Mouse (Mus musculus): Measurements from ENCODE around the gene Ooep. TPM values are rescaled to one million over a fixed set of nuclear protein-coding genes. Genes with fewer than 3 reads are reported as not detected.
"Not testable (repeated sequence)": the region's sequence is repeated elsewhere in the genome, so short reads cannot be mapped to it uniquely, and the experiment has no call there.

Ooep gene
- polyA plus RNA-seq, 1 experiment from 2014 or later = 3.8 TPM

- H3K36me3 ChIP-seq = no peaks in the 10 kb centered on the region
- WGBS = 69% methylated on average over 3 of the region's 3 CpGs
- H3K4me3 ChIP-seq = no peak overlapping the region
- H3K9me3 ChIP-seq = no peaks in the 10 kb centered on the region
- no peak overlapping the region for H3K4me2 ChIP-seq (replicated peaks)
- H3K4me1 ChIP-seq = no peaks in the 10 kb centered on the region
- no peak overlapping the region for H3K27ac ChIP-seq
- no peak for ATAC-seq (ENCODE audit: low FRiP score, low read depth)
- no peak overlapping the region for H3K9ac ChIP-seq
- H3K27me3 ChIP-seq = no peaks in the 10 kb centered on the region
Measured at GRCm38 (mm10) chr9:78347004-78347403, 31.5 kb downstream of the Ooep start.

GRCm38 (mm10) chr9:78345235-78345634 is 33.3 kb downstream of the Ooep start:
- H3K9me3 ChIP-seq; H3K4me1 ChIP-seq; H3K36me3 ChIP-seq; H3K27me3 ChIP-seq; H3K4me3 ChIP-seq; H3K9ac ChIP-seq; H3K4me2 ChIP-seq (replicated peaks); H3K27ac ChIP-seq: not testable (repeated sequence)
- ATAC-seq (ENCODE audit: low FRiP score, low read depth) = peak; percentile 11; the same call in 1 of the 2 replicates
- WGBS = 36% methylated on average over 4 of the region's 4 CpGs

- 83% methylated on average over 9 of the region's 9 CpGs for WGBS
- ATAC-seq (ENCODE audit: low FRiP score, low read depth) = not testable (repeated sequence)
Measured at GRCm38 (mm10) chr9:78343055-78343454, 35.5 kb downstream of the Ooep start.

GRCm38 (mm10) chr9:78342494-78342893 is 36.0 kb downstream of the Ooep start:
- H3K4me1 ChIP-seq; H3K27ac ChIP-seq; H3K27me3 ChIP-seq; H3K36me3 ChIP-seq; H3K4me2 ChIP-seq (replicated peaks); H3K9ac ChIP-seq; ATAC-seq (ENCODE audit: low FRiP score, low read depth); H3K4me3 ChIP-seq; H3K9me3 ChIP-seq: not testable (repeated sequence)
- WGBS = 83% methylated on average over 4 of the region's 4 CpGs

More at GRCm38 (mm10) chr9:78343055-78343454, 35.5 kb downstream of the Ooep start:
- not testable (repeated sequence) for H3K4me1 ChIP-seq; H3K27ac ChIP-seq; H3K4me2 ChIP-seq (replicated peaks); H3K36me3 ChIP-seq; H3K27me3 ChIP-seq; H3K9me3 ChIP-seq; H3K9ac ChIP-seq; H3K4me3 ChIP-seq

GRCm38 (mm10) chr9:78340324-78340723 is 38.2 kb downstream of the Ooep start:
- not testable (repeated sequence) for H3K4me1 ChIP-seq; ATAC-seq (ENCODE audit: low FRiP score, low read depth); H3K4me3 ChIP-seq; H3K9ac ChIP-seq; H3K4me2 ChIP-seq (replicated peaks); H3K36me3 ChIP-seq; H3K27ac ChIP-seq; H3K27me3 ChIP-seq; H3K9me3 ChIP-seq
- 18% methylated on average over 8 of the region's 8 CpGs for WGBS

- not testable (repeated sequence) for H3K27me3 ChIP-seq; H3K36me3 ChIP-seq; H3K9me3 ChIP-seq; ATAC-seq (ENCODE audit: low FRiP score, low read depth); H3K4me1 ChIP-seq; H3K4me3 ChIP-seq; H3K27ac ChIP-seq; H3K9ac ChIP-seq; H3K4me2 ChIP-seq (replicated peaks)
Measured at GRCm38 (mm10) chr9:78337050-78337449, 41.5 kb downstream of the Ooep start.

GRCm38 (mm10) chr9:78327289-78327688 is 51.2 kb downstream of the Ooep start, which contains the start of gene Omt2b:
Gene Omt2b (plus strand): TSS chr9:78327589.
- not testable (repeated sequence) for H3K27ac ChIP-seq; H3K4me2 ChIP-seq (replicated peaks); H3K9me3 ChIP-seq; H3K4me3 ChIP-seq; H3K4me1 ChIP-seq; H3K9ac ChIP-seq; H3K36me3 ChIP-seq; H3K27me3 ChIP-seq; ATAC-seq (ENCODE audit: low FRiP score, low read depth)
- 73% methylated on average over 1 of the region's 1 CpGs for WGBS

Other genes with a start within 250 kb of the Ooep start
- gene Gsta4, start 196.0 kb downstream of the Ooep start, polyA plus RNA-seq (2015; fragmentation: Nextera tagmentation; extraction: Ambion mirVana) = 105 and 113 TPM in 2 replicates
- not detected in 2 replicates for gene Gsta1, start 148.1 kb downstream of the Ooep start, polyA plus RNA-seq (2015; fragmentation: Nextera tagmentation; extraction: Ambion mirVana)
- gene Gm3776, start 121.6 kb downstream of the Ooep start, polyA plus RNA-seq (2015; fragmentation: Nextera tagmentation; extraction: Ambion mirVana) = not detected in 2 replicates
- not detected in 2 replicates for gene Gm10639, start 88.8 kb downstream of the Ooep start, polyA plus RNA-seq (2015; fragmentation: Nextera tagmentation; extraction: Ambion mirVana)
- not detected in 2 replicates for gene Omt2a, start 63.9 kb downstream of the Ooep start, polyA plus RNA-seq (2015; fragmentation: Nextera tagmentation; extraction: Ambion mirVana)
- gene Omt2b, start 51.1 kb downstream of the Ooep start, polyA plus RNA-seq (2015; fragmentation: Nextera tagmentation; extraction: Ambion mirVana) = not detected in 2 replicates
- 0.46 and 0.55 TPM in 2 replicates for gene Gsta2, start 22.9 kb downstream of the Ooep start, polyA plus RNA-seq (2015; fragmentation: Nextera tagmentation; extraction: Ambion mirVana)
- gene Dppa5a, start 10.5 kb downstream of the Ooep start, polyA plus RNA-seq (2015; fragmentation: Nextera tagmentation; extraction: Ambion mirVana) = 0.33 and 0.50 TPM in 2 replicates
- 0.40 and 0.46 TPM in 2 replicates for gene Ddx43, start 17.1 kb upstream of the Ooep start, polyA plus RNA-seq (2015; fragmentation: Nextera tagmentation; extraction: Ambion mirVana)
- gene Cgas, start 64.5 kb upstream of the Ooep start, polyA plus RNA-seq (2015; fragmentation: Nextera tagmentation; extraction: Ambion mirVana) = 2.5 and 2.6 TPM in 2 replicates
- 21.1 and 23.6 TPM in 2 replicates for gene Mto1, start 69.5 kb upstream of the Ooep start, polyA plus RNA-seq (2015; fragmentation: Nextera tagmentation; extraction: Ambion mirVana)
- 0.27 and 0.28 TPM in 2 replicates for gene Gm17324, start 70.1 kb upstream of the Ooep start, polyA plus RNA-seq (2015; fragmentation: Nextera tagmentation; extraction: Ambion mirVana)
- gene Eef1a1, start 110.4 kb upstream of the Ooep start, polyA plus RNA-seq (2015; fragmentation: Nextera tagmentation; extraction: Ambion mirVana) = 5,052 and 5,054 TPM in 2 replicates
- 17.5 and 20.3 TPM in 2 replicates for gene Slc17a5, start 209.3 kb upstream of the Ooep start, polyA plus RNA-seq (2015; fragmentation: Nextera tagmentation; extraction: Ambion mirVana)
- 6.0 and 6.8 TPM in 2 replicates for gene Cd109, start 236.8 kb upstream of the Ooep start, polyA plus RNA-seq (2015; fragmentation: Nextera tagmentation; extraction: Ambion mirVana)